Mouse (Mus musculus): ENCODE results near the gene Pttg1ip. TPM values are rescaled to one million over a fixed set of nuclear protein-coding genes. Genes with fewer than 3 reads are reported as not detected.

Pttg1ip gene
- polyA plus RNA-seq, 1 experiment from 2014 or later: 69.0 TPM

DNA sequence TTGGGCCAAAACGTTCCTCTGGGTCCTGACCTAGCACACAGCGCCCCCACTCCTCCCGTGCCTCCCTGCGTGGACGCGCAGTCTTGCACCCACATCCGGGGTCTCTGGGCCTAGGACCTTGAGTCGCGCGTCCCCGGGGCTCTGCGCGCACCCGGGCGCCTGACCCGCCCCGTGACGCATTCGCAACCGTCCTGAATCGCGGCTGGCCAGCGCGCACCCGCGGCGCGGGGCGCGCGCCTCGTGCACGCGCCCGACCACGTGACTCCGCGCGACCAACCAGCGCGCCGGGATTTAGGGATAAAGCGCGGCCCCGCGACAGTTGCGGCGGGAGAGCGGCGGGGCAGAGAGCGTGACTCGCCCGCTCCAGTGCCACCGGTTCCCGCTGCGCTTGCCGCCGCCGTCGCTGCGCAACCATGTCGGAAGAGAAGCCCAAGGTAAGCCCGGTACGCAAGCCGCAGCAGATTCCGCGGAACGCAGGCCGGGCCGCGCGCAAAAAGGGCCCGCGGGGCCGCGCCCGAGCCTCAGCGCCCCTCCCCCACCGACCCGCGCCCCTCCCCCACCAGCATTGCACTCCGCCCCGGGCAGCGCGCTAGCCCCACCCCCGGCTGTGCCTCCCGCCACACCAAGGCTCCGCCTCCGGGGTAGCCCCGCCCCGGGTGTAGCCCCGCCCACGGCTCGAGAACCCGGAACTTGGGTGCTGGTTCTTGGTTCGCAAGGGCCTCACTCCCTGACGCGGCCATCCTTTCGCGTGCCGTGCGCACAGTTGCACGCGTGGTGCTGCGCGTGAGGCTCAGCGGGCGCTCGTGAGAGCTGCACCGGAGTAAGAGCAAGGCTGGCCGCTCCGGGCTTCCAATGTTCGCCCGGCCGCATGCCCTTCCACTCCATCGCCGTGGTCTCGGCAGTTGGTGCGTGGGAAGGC, 24.6 kb downstream of the Pttg1ip start, which contains the start of the genes Sumo3 and Gm49325:
Gene Sumo3 (plus strand): TSS at position 190 of the 919 bp plus-strand sequence.
Gene Gm49325 (plus strand): TSS at position 290 of the 919 bp plus-strand sequence.
- 2% methylated on average over 88 of the region's 119 CpGs for WGBS
- H3K36me3 ChIP-seq (ENCODE audit: control insufficient read depth, insufficient read depth, low read length): peaks cover 4% of the 10 kb centered on the region; the same call in 1 of the 2 replicates
- peak within 1 kb of the TSS; percentile 82 for H3K9ac ChIP-seq (ENCODE audit: low read length)
- H3K27ac ChIP-seq (ENCODE audit: low read depth, low read length): peak within 1 kb of the TSS; percentile 92
- peaks cover 3% of the 10 kb centered on the region; the same call in 1 of the 2 replicates for H3K4me1 ChIP-seq (replicated peaks; ENCODE audit: control insufficient read depth, insufficient read depth, low read length)
- H3K4me2 ChIP-seq (ENCODE audit: low read depth, low read length, severe bottlenecking): peak within 1 kb of the TSS; percentile 81
- ATAC-seq (replicated peaks; ENCODE audit: low FRiP score) (peak; percentile 88), DNase-seq (ENCODE audit: low spot score) (peak; percentile 98)
- peak within 1 kb of the TSS; percentile 78 for H3K4me3 ChIP-seq (ENCODE audit: low read depth, low read length)
- no peaks in the 10 kb centered on the region; the same call in 1 of the 2 replicates for H3K9me3 ChIP-seq (ENCODE audit: control insufficient read depth, low read length)
- no peaks in the 10 kb centered on the region for H3K27me3 ChIP-seq (ENCODE audit: control insufficient read depth, insufficient read depth, low read length)

DNA sequence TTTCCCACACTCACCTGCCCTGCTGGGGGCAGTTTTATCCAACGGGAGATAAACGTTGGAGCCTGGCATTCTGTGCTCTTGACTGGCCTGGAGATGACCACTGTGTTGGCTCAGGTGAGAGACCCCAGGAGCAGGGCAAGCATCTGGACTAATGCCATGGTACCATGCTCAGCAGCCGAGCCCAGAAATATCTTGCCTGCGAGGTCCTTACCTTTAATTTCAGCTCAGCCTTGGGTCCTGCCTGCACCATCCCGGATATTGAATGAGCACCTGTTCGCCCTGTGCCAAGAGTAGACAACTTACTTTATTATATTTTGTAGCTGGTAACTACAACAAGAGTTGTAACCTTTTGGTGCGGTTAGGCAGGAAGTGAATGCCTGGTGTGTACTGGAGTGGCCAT, 25.3 kb downstream of the Pttg1ip start:
- peaks cover 3% of the 10 kb centered on the region; the same call in 1 of the 2 replicates for H3K4me1 ChIP-seq (replicated peaks; ENCODE audit: control insufficient read depth, insufficient read depth, low read length)

DNA sequence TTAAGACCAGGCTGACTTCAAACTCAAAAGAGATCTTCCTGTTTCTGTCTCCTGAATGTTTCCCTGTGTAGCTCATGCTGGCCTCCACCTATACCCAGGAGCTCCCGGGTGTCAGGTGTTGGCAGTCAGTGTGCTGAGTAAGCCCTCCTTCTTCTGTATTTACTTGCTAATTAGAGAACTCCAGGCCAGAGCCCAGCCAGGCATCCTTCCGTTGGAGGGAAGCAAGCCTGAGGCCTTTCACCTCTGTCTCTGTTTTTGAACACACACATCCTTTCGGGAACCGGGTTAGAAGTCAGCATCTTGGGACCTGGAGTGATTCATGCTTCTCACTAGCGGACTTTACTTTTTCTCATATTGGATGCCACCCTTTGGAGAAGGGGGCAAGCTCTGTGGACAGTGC, 25.9 kb downstream of the Pttg1ip start:
- no peak overlapping the region; the same call in 1 of the 2 replicates for H3K9ac ChIP-seq (ENCODE audit: low read length)
- no peak overlapping the region for H3K27ac ChIP-seq (ENCODE audit: low read depth, low read length)

More for the DNA sequence above, 25.3 kb downstream of the Pttg1ip start:
- DNase-seq (ENCODE audit: low spot score) (no peak), ATAC-seq (replicated peaks; ENCODE audit: low FRiP score) (no peak)
- H3K9ac ChIP-seq (ENCODE audit: low read length): peak overlapping the region; percentile 82
- WGBS: 44% methylated on average over 7 of the region's 7 CpGs
- H3K9me3 ChIP-seq (ENCODE audit: control insufficient read depth, low read length): no peaks in the 10 kb centered on the region; the same call in 1 of the 2 replicates
- peaks cover 4% of the 10 kb centered on the region; the same call in 1 of the 2 replicates for H3K36me3 ChIP-seq (ENCODE audit: control insufficient read depth, insufficient read depth, low read length)
- H3K27ac ChIP-seq (ENCODE audit: low read depth, low read length): no peak overlapping the region; the same call in 1 of the 2 replicates
- H3K27me3 ChIP-seq (ENCODE audit: control insufficient read depth, insufficient read depth, low read length): no peaks in the 10 kb centered on the region
- H3K4me2 ChIP-seq (ENCODE audit: low read depth, low read length, severe bottlenecking): peak overlapping the region; percentile 81
- peak overlapping the region; percentile 78 for H3K4me3 ChIP-seq (ENCODE audit: low read depth, low read length)

DNA sequence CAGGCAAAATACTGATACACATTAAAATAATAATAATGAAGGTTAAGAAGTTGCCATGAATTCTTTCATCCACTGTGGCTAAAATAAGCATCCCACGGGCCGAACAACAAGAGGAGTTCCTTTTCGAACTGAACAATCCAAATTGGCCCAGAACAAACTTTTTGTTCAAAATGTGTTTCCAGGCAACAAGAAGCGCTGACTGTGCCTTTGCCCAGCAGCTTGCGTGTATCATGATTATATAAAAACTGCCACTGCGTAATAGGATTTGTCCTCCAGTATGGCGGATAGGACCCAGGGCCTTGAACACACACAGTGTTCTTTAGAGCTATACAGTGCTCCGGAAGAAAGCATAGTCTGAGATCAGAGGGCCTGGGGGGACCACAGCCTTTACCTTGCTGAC, 27.1 kb downstream of the Pttg1ip start:
- no peak for ATAC-seq (replicated peaks; ENCODE audit: low FRiP score)
- Histone ChIP-seq H3K27me3 (ENCODE audit: control insufficient read depth, insufficient read depth, low read length) (no peaks in the 10 kb centered on the region), H3K4me1 (replicated peaks; ENCODE audit: control insufficient read depth, insufficient read depth, low read length) (peaks cover 3% of the 10 kb centered on the region; the same call in 1 of the 2 replicates), H3K9ac (ENCODE audit: low read length) (no peak overlapping the region), H3K36me3 (ENCODE audit: control insufficient read depth, insufficient read depth, low read length) (peaks cover 4% of the 10 kb centered on the region; the same call in 1 of the 2 replicates), H3K27ac (ENCODE audit: low read depth, low read length) (no peak overlapping the region), H3K9me3 (ENCODE audit: control insufficient read depth, low read length) (no peaks in the 10 kb centered on the region; the same call in 1 of the 2 replicates), H3K4me3 (ENCODE audit: low read depth, low read length) (no peak overlapping the region), H3K4me2 (ENCODE audit: low read depth, low read length, severe bottlenecking) (no peak overlapping the region)
- 93% methylated on average over 8 of the region's 8 CpGs for WGBS
- DNase-seq (ENCODE audit: low spot score): no peak

More for the DNA sequence above, 25.9 kb downstream of the Pttg1ip start:
- DNase-seq (ENCODE audit: low spot score): no peak
- peak overlapping the region; percentile 78; the same call in 1 of the 2 replicates for H3K4me3 ChIP-seq (ENCODE audit: low read depth, low read length)
- H3K27me3 ChIP-seq (ENCODE audit: control insufficient read depth, insufficient read depth, low read length): no peaks in the 10 kb centered on the region
- ATAC-seq (replicated peaks; ENCODE audit: low FRiP score): no peak
- WGBS: 72% methylated on average over 5 of the region's 5 CpGs
- H3K9me3 ChIP-seq (ENCODE audit: control insufficient read depth, low read length): no peaks in the 10 kb centered on the region; the same call in 1 of the 2 replicates
- H3K4me2 ChIP-seq (ENCODE audit: low read depth, low read length, severe bottlenecking): peak overlapping the region; percentile 81
- H3K4me1 ChIP-seq (replicated peaks; ENCODE audit: control insufficient read depth, insufficient read depth, low read length): peaks cover 3% of the 10 kb centered on the region; the same call in 1 of the 2 replicates
- peaks cover 4% of the 10 kb centered on the region; the same call in 1 of the 2 replicates for H3K36me3 ChIP-seq (ENCODE audit: control insufficient read depth, insufficient read depth, low read length)

DNA sequence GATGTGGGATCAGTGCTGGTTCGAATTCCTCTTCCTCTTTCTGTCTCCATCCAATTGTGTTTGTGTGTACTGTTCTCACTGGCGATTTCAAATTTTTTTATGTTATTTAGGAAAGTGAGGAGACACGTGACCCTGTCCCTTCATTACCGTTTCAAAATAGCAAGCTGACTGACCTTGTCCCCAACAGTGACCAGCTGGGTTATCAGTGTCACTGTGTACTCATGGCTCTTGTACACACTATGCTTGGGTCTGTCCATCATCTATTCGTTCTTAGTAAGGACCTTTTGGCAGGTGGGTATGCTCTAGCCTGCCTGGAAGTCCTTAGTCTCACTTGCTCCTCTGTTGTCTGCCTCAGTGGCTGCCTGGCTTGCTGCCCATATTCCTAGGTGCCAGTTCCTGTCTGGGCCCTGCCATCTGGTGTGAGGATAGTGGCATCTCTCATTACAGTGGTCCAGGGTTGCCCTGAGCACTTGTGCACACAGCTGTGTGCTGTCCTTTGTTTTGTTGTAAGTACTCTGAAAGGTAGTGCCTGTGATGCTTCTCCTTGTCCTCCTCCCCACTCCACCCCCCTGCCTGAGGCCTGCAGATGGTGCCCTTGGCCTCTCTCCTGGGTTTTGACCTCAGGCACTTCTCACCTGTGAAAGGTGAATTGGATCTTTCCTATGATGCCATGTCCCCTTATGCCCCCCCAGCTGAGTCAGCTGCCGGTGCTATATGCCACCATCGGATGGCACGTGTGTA, 28.9 kb downstream of the Pttg1ip start:
- no peak for DNase-seq (ENCODE audit: low spot score)
- Histone ChIP-seq H3K4me1 (replicated peaks; ENCODE audit: control insufficient read depth, insufficient read depth, low read length) (peaks cover 3% of the 10 kb centered on the region; the same call in 1 of the 2 replicates), H3K27me3 (ENCODE audit: control insufficient read depth, insufficient read depth, low read length) (no peaks in the 10 kb centered on the region), H3K27ac (ENCODE audit: low read depth, low read length) (no peak overlapping the region), H3K36me3 (ENCODE audit: control insufficient read depth, insufficient read depth, low read length) (peaks cover 6% of the 10 kb centered on the region; the same call in 1 of the 2 replicates), H3K4me2 (ENCODE audit: low read depth, low read length, severe bottlenecking) (no peak overlapping the region), H3K9ac (ENCODE audit: low read length) (no peak overlapping the region), H3K4me3 (ENCODE audit: low read depth, low read length) (no peak overlapping the region), H3K9me3 (ENCODE audit: control insufficient read depth, low read length) (no peaks in the 10 kb centered on the region)
- WGBS: 94% methylated on average over 8 of the region's 8 CpGs
- no peak for ATAC-seq (replicated peaks; ENCODE audit: low FRiP score)

DNA sequence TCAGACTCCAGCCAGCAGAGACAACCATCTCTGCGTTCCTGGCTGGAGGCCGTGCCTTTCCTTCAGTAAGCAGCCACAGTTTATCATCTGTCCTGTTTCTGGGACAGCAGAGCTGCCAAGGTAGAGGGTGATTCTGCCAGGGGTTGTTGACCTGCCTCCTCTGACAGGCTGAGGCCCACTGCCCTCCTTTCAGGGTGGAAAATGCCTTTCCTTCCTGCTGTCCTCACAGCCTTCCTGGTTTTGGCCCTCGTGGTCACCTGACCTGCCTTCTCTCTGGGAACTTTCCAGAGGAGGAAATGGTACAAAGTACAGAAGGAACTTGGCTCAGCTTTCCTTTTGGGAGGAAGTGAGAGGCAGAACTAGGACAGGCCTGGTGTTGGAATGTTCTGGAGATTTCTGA, 31.9 kb downstream of the Pttg1ip start:
- H3K4me2 ChIP-seq (ENCODE audit: low read depth, low read length, severe bottlenecking): no peak overlapping the region
- H3K27me3 ChIP-seq (ENCODE audit: control insufficient read depth, insufficient read depth, low read length): no peaks in the 10 kb centered on the region
- DNase-seq (ENCODE audit: low spot score) (no peak), ATAC-seq (replicated peaks; ENCODE audit: low FRiP score) (no peak)
- H3K27ac ChIP-seq (ENCODE audit: low read depth, low read length): no peak overlapping the region
- H3K9ac ChIP-seq (ENCODE audit: low read length): no peak overlapping the region
- H3K4me3 ChIP-seq (ENCODE audit: low read depth, low read length): no peak overlapping the region
- no peaks in the 10 kb centered on the region for H3K4me1 ChIP-seq (replicated peaks; ENCODE audit: control insufficient read depth, insufficient read depth, low read length)
- H3K9me3 ChIP-seq (ENCODE audit: control insufficient read depth, low read length): no peaks in the 10 kb centered on the region
- 87% methylated on average over 3 of the region's 3 CpGs for WGBS
- H3K36me3 ChIP-seq (ENCODE audit: control insufficient read depth, insufficient read depth, low read length): peaks cover 10% of the 10 kb centered on the region; the same call in 1 of the 2 replicates

DNA sequence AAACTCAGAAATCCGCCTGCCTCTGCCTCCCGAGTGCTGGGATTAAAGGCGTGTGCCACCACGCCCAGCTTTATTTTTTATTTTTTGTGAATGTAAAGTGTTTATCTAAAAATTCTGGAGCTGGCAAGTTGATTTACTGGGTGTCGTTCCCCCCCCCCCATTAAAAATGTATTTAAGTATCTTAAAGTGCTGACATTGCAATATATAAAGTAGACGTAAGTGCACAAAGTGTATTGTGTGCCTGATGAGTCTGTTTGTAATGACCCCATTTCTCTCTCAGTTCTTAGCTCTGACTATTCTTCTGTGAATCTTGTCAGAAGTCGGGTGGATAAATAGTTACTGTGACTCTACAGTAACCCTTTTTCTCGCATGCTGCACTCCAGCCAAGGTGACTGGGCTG, 34.1 kb downstream of the Pttg1ip start:
- peaks cover 9% of the 10 kb centered on the region; the same call in 1 of the 2 replicates for H3K36me3 ChIP-seq (ENCODE audit: control insufficient read depth, insufficient read depth, low read length)
- 93% methylated on average over 8 of the region's 8 CpGs for WGBS

DNA sequence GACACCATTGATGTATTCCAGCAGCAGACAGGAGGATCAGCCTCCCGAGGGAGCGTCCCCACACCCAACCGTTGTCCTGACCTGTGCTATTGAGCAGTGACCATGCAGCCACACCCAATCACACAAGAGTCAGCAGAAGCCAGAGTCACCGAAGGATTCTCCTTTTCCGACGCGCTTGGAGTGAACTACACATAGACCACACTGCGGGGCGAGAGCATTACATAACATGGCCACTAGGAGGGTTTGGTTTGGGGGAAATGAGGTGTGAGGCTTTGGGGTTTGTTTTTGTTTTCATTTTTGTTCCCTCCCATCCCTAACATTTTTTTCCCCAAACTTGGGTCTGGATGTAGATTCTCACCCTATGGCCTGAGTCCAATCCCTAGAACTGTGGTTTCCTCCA, 34.6 kb downstream of the Pttg1ip start:
- WGBS: 94% methylated on average over 9 of the region's 9 CpGs
- DNase-seq (ENCODE audit: low spot score) (no peak), ATAC-seq (replicated peaks; ENCODE audit: low FRiP score) (no peak)
- H3K9ac ChIP-seq (ENCODE audit: low read length): no peak overlapping the region
- no peaks in the 10 kb centered on the region for H3K4me1 ChIP-seq (replicated peaks; ENCODE audit: control insufficient read depth, insufficient read depth, low read length)
- H3K9me3 ChIP-seq (ENCODE audit: control insufficient read depth, low read length): no peaks in the 10 kb centered on the region
- no peak overlapping the region for H3K4me2 ChIP-seq (ENCODE audit: low read depth, low read length, severe bottlenecking)
- no peaks in the 10 kb centered on the region for H3K27me3 ChIP-seq (ENCODE audit: control insufficient read depth, insufficient read depth, low read length)
- H3K36me3 ChIP-seq (ENCODE audit: control insufficient read depth, insufficient read depth, low read length): peaks cover 6% of the 10 kb centered on the region; the same call in 1 of the 2 replicates
- no peak overlapping the region for H3K27ac ChIP-seq (ENCODE audit: low read depth, low read length)
- H3K4me3 ChIP-seq (ENCODE audit: low read depth, low read length): no peak overlapping the region

More for the DNA sequence above, 34.1 kb downstream of the Pttg1ip start:
- Histone ChIP-seq H3K4me1 (replicated peaks; ENCODE audit: control insufficient read depth, insufficient read depth, low read length) (no peaks in the 10 kb centered on the region), H3K9ac (ENCODE audit: low read length) (no peak overlapping the region), H3K27me3 (ENCODE audit: control insufficient read depth, insufficient read depth, low read length) (no peaks in the 10 kb centered on the region), H3K4me3 (ENCODE audit: low read depth, low read length) (no peak overlapping the region), H3K9me3 (ENCODE audit: control insufficient read depth, low read length) (no peaks in the 10 kb centered on the region), H3K27ac (ENCODE audit: low read depth, low read length) (no peak overlapping the region), H3K4me2 (ENCODE audit: low read depth, low read length, severe bottlenecking) (no peak overlapping the region)
- ATAC-seq (replicated peaks; ENCODE audit: low FRiP score): no peak
- DNase-seq (ENCODE audit: low spot score): no peak

Measured in forebrain, embryonic 11.5 days (tissue).